Mouse (Mus musculus) cortical plate, adult 2 months (tissue): ENCODE data around the gene Nfic. TPM values are rescaled to one million over a fixed set of nuclear protein-coding genes. Genes with fewer than 3 reads are reported as not detected.
A peak's percentile ranks its signal among the peaks of the same experiment; 100 is the strongest.

Experiments used
- H3K27ac ChIP-seq: fragments of 200-500 bp; 2 replicates; pipeline ENCODE4 v1.5.1; 2012; ENCODE audit warnings: low read length, control low read depth, inconsistent platforms; ENCODE audit not compliant: insufficient read depth
- H3K4me1 ChIP-seq: fragments of 200-500 bp; 2 replicates; pipeline ENCODE4 v1.6.1; 2011; ENCODE audit warnings: low read length; ENCODE audit not compliant: control insufficient read depth, insufficient read depth
- H3K4me3 ChIP-seq: fragments of 200-500 bp; 2 replicates; pipeline ENCODE4 v1.5.1; 2011; ENCODE audit warnings: mild to moderate bottlenecking, low read length, control low read depth; ENCODE audit not compliant: insufficient read depth
- CTCF ChIP-seq: fragments of 200-500 bp; IDR thresholded peaks from 2 replicates; pipeline ENCODE4 v1.5.1; 2011; ENCODE audit warnings: mild to moderate bottlenecking, control low read depth, low read length; ENCODE audit not compliant: insufficient read depth; ENCODE audit errors: extremely low read depth
- POLR2A ChIP-seq: fragments of 200-500 bp; IDR thresholded peaks from 2 replicates; pipeline ENCODE4 v1.6.1; 2011; ENCODE audit warnings: mild to moderate bottlenecking, low read length, control low read depth; ENCODE audit not compliant: insufficient read depth; ENCODE audit errors: extremely low read depth
- polyA plus RNA-seq: library from polyadenylated mRNA; depleted of rRNA; stranded (reverse); fragments of >200 nt; gene quantifications from 2 replicates; pipeline ENCODE4 v1.2.3, GENCODE M21; 2012

The Nfic gene
- polyA plus RNA-seq, 1 experiment: 54.5 TPM

DNA sequence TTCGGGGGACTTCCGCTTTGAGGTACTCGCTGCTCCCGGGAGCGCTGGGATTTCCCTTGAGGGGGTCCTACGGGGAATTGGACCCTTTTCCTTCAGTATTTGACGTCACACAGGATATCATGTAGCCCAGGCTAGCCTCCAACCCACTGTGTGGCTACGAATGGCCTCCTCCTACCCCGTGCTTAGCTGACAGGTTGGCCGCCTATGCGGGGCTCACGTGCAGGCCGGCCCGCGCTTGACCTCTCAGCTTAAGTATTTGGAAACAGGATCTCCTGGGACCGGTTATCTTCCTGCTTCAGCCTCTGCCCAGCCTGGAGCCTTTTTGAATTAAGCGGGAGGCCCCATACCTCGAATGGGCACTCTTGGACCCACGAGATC lies 70.8 kb downstream of the Nfic start:
- Histone ChIP-seq H3K4me3 (peak overlapping the region; percentile 71), H3K4me1 (peaks cover 4% of the 10 kb centered on the region), H3K27ac (no peak overlapping the region)
- TF ChIP-seq POLR2A: no peak
- TF ChIP-seq CTCF: no peak

DNA sequence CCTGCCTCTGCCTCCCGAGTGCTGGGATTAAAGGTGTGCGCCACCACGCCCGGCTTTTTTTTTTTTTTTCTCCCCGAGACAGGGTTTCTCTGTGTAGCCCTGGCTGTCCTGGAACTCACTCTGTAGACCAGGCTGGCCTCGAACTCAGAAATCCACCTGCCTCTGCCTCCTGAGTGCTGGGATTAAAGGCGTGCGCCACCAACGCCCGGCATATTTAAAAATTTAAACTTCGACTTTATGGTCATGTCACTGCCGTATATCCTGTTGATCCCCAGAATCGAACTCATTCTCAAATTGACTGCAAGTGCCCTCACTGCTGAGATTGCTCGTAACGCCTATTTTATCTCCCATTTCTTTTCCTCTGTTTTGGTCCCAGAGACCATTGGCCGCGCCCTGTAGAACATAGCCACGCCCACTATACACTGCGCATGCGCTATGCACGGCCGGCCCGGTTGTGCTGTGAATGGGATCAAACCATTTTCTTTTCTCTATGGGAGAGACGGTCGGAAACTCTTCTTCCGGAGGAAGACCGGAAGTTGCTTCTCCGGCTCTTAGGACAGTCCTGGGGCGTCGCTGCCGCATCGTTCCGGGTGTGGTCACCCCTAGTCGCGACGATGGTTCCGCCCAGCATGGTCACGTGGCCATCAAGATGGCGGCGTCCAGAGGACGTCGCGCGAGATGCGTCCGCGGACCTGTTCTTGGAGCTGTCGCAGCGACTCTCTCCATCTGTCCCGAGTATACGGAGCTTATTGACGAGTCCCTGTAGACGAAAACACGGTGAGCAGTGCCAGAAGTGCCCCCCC lies 71.4 kb downstream of the Nfic start, which contains the start of the genes Dohh and Gm48551:
TSS of gene Dohh (plus strand) at position 627 of the 803 bp plus-strand sequence.
TSS of gene Gm48551 (plus strand) at position 665 of the 803 bp plus-strand sequence.
- Histone ChIP-seq H3K4me3 (peak within 1 kb of the TSS; percentile 71), H3K4me1 (peaks cover 4% of the 10 kb centered on the region), H3K27ac (no peak within 1 kb of the TSS)
- no peak for TF ChIP-seq CTCF
- peak; percentile 91 for TF ChIP-seq POLR2A

DNA sequence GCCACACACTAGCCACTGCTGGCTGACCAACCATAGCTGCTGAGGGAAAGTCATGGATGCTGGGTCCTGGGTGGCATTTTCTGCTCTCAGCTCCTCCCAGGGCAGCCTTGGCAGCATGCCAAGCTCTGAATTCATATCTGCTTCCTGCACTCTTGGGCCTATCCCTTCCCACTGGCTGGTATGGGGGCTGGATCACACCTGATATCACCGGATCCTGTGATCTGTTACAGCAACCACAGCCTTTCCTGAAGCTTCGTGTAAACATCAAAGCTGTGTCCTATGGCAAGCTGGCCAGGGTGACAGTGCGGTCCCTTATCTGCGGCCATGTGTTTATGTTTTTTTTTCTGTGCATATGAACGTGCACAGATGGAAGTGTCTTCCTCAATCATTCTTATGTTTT lies 73.4 kb downstream of the Nfic start:
- TF ChIP-seq CTCF (no peak), POLR2A (no peak)
- H3K27ac ChIP-seq: no peak overlapping the region
- H3K4me1 ChIP-seq: peaks cover 8% of the 10 kb centered on the region
- no peak overlapping the region for H3K4me3 ChIP-seq

DNA sequence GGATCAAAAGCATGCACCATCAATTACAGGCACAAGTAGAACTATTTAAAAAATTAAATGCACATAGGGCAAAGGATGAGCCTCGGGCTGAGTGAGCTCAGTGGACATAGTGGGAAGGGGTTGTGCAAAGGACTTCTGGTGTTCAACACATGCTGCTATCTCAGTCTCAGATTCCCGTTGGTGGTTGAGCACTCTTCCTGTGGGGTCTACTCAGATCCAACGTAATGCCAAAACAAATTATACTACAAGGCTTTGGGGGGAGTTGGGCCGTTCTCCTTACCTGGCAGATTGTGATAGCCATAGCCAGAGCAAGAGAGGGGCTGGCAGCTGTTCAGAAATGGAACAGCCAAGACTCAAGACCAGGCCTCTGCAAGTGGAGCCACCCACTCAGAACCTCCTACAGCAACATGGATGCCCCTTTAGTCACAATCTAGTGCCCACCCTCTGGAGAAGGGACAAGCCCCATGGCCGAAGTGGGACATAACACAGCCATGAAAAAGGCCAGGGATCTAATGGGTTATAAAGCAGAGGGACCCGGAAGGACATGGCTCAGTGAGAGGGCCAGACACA lies 75.5 kb downstream of the Nfic start:
- Histone ChIP-seq H3K4me3 (no peak overlapping the region), H3K27ac (no peak overlapping the region), H3K4me1 (peaks cover 7% of the 10 kb centered on the region; the same call in 1 of the 2 replicates)
- TF ChIP-seq CTCF (no peak), POLR2A (no peak)

DNA sequence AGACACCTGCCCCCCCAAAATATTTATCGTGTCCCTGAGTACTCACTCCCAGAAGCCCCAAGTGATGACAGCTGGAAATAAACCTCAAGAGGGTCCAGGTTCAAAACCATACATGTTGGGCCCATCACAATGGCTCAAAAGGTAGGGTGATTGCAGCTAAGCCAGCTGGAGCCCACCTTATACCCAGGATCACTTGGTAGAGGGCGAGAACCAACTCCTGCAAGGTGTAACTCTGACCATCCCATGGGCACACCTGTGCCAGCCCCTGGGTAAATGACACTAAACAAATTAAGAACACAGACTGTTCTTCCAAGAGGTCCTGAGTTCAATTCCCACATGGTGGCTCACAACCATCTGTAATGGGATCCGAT lies 76.3 kb downstream of the Nfic start:
- TF ChIP-seq CTCF (no peak), POLR2A (no peak)
- Histone ChIP-seq H3K4me3 (peak overlapping the region; percentile 32; the same call in 1 of the 2 replicates), H3K4me1 (peaks cover 7% of the 10 kb centered on the region; the same call in 1 of the 2 replicates), H3K27ac (no peak overlapping the region)

- Histone ChIP-seq H3K4me3 (peak overlapping the region; percentile 89), H3K27ac (no peak overlapping the region), H3K4me1 (peaks cover 7% of the 10 kb centered on the region; the same call in 1 of the 2 replicates)
- 0 out of 2 replicates have a peak, but pooled peaks have one; percentile 15 for TF ChIP-seq POLR2A
- no peak for TF ChIP-seq CTCF
Observed at GRCm38 (mm10) chr10:81378553-81379182, 76.8 kb downstream of the Nfic start.

GRCm38 (mm10) chr10:81377793-81378552 lies 77.5 kb downstream of the Nfic start, which contains the start of gene Fzr1:
Gene Fzr1 (minus strand): TSS chr10:81378516.
- H3K4me1 ChIP-seq: peaks cover 7% of the 10 kb centered on the region; the same call in 1 of the 2 replicates
- TF ChIP-seq POLR2A (peak; percentile 56; the same call in 1 of the 2 replicates), CTCF (no peak)
- peak within 1 kb of the TSS; percentile 89 for H3K4me3 ChIP-seq
- H3K27ac ChIP-seq: no peak within 1 kb of the TSS

GRCm38 (mm10) chr10:81377362-81377664 lies 78.1 kb downstream of the Nfic start:
- no peak for TF ChIP-seq POLR2A
- TF ChIP-seq CTCF: no peak
- Histone ChIP-seq H3K27ac (no peak overlapping the region), H3K4me1 (peaks cover 7% of the 10 kb centered on the region; the same call in 1 of the 2 replicates), H3K4me3 (peak overlapping the region; percentile 89)
